Mouse (Mus musculus) frontal cortex, adult 2 months (tissue): ENCODE measurements at regions not wholly inside any gene's neighbourhood (a gene's known extent, or its start where the extent isn't known, plus 50 kb on each side); places are given as distances from the start of the nearest gene placed in this dataset.

Experiments used
- DNase-seq, 2 experiments: peaks; one replicate each; pipeline ENCODE4 v3.0.0; 2022; ENCODE audit warnings: low spot score in 1 of 2; ENCODE audit errors: extremely low spot score in 1 of 2

GRCm38 (mm10) chr1:148664409-148664808 lies 1296.7 kb downstream of the Pla2g4a start:
- DNase-seq, result no peak

- peak in 1 of 2 experiments; percentile 11 for DNase-seq
These were observed 1304.1 kb downstream of the Pla2g4a start for GRCm38 (mm10) chr1:148656990-148657389.
